Mouse (Mus musculus): ENCODE results near the gene Mllt3.

GRCm38 (mm10) chr4:87774515-87774914 lies 258.6 kb downstream of the Mllt3 start:
- TF ChIP-seq CTCF (IDR thresholded peaks at IDR 0.05; ENCODE audit: low read depth, low read length) = no peak
- TF ChIP-seq POLR2A (IDR thresholded peaks at IDR 0.05; ENCODE audit: extremely low read depth, insufficient read depth, low read length) = no peak

Data from liver, adult 2 months (tissue).